Mouse (Mus musculus) left cerebral cortex, adult 8-10 months (tissue): ENCODE measurements around the gene Lbhd1. TPM values are rescaled to one million over a fixed set of nuclear protein-coding genes. Genes with fewer than 3 reads are reported as not detected.
"Not testable (repeated sequence)": the region's sequence is repeated elsewhere in the genome, so short reads cannot be mapped to it uniquely, and the experiment has no call there.

Experiments used
- DNase-seq, 2 experiments: peaks; one replicate each; pipeline ENCODE4 v3.0.0; 2022; ENCODE audit warnings: low spot score in 2 of 2
- total RNA-seq, 4 experiments: library from RNA; stranded (reverse); gene quantifications; 2 replicates each; pipeline ENCODE4 v1.2.4; 2022

The Lbhd1 gene
- 1 to 10 TPM; 4.7 to 9.0 (median 6.3) TPM for total RNA-seq

DNA sequence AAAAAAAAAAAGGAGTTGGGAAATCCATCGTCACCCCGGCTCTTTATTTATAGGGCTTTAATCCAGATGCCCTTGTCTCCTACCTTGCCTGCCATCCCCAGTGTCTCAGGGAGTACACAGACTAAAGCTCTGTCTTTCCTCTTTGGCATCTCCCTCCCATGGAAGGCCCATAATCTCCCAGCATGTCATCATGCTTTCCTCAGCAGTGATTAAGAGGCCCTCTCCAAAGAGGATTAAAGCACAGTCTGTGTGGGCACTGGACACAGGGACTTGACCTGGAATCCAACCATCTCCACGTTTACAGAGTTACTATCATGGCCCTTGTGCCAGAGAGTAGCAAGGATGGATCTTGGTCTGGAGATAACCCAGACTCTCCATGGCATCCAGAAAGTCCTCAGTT, at the start of gene Lbhd1, which contains the start of gene Gm49403:
Lbhd1 (plus strand) TSS at position 117 of the 400 bp plus-strand sequence.
Gm49403 (plus strand) TSS at position 315 of the 400 bp plus-strand sequence.
- DNase-seq: no peak

GRCm38 (mm10) chr19:8836327-8836726, 47.2 kb upstream of the Lbhd1 start:
- not testable (repeated sequence) for DNase-seq

- peak; percentile 77 to 88 for DNase-seq
These were observed 46.2 kb upstream of the Lbhd1 start, which contains the start of gene Bscl2 for GRCm38 (mm10) chr19:8837251-8837791. Bscl2 (plus strand) TSS chr19:8837467.

DNA sequence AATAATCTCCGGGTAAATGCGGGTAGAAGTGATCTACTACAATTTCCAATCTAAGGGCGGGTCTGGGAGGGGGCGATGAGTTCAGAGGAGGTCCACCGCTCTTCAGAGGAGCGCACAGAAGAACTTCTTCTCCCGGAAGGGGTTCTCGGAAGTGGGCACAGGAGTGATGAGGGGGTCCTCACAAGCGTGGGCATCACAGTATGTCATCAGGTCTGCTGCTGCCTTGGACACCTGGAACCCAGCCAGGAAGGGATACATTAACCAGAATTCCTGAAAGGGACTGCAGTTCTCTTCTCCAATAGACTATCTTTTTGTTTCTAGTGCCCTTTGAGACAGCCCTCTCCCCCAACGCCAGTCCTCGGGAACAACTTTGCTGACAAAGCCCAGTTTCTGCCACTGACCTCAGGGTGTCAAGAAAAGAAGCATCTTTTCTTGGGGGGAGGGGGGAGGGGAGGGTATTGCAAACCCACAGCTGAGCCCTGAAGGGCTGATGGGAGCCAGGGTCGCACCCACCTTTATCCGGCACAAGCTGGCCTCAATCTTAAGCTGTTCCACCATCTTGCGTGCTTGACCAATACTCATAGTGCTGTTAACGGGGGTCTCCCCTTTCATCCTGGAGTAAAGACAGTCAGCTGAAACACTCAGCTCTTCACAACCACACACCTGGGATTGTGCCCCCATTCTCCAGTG, 45.3 kb upstream of the Lbhd1 start:
- peak in 1 of 2 experiments; percentile 52 for DNase-seq

DNA sequence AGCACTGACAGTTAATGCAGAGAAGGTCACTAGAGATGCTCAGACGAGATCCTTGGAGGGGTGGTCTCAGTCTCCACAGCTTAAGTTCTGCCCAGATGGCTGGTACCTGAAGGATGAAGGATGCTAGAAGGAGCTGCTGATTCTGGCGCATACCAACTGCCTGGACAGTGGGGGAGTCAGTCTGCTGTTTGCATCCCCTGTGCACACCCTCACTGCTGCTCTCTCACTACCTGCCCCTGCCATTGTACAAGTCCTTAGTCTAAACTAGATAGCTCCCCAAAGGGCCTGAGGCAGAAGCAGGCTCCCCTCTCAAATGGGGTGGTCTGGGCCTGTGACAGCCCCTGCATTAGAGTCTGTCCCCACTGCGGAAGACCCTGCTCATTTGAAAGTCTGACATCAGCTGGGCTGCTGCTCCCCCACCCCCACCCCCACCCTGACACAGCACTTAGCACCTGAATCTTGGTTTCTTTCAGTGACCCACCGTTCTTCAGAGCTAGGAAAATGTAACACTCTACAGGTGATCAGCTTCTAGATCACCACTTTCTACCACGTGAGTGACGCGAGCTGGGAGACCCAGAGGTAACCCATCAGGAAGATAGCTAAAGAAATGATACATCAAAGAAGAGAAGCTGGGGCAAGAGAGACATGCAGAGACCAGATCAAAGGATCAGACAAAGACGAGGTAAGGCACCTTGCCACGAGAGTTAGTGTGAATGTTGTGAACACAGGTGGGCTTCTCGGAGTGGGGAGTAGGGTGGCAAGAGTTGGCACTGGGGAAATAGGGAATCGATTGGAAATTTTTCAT, 44.2 kb upstream of the Lbhd1 start, which contains the start of gene Gng3:
Gng3 (minus strand) TSS at position 92 of the 805 bp plus-strand sequence.
- DNase-seq: peak; percentile 81 to 90

DNA sequence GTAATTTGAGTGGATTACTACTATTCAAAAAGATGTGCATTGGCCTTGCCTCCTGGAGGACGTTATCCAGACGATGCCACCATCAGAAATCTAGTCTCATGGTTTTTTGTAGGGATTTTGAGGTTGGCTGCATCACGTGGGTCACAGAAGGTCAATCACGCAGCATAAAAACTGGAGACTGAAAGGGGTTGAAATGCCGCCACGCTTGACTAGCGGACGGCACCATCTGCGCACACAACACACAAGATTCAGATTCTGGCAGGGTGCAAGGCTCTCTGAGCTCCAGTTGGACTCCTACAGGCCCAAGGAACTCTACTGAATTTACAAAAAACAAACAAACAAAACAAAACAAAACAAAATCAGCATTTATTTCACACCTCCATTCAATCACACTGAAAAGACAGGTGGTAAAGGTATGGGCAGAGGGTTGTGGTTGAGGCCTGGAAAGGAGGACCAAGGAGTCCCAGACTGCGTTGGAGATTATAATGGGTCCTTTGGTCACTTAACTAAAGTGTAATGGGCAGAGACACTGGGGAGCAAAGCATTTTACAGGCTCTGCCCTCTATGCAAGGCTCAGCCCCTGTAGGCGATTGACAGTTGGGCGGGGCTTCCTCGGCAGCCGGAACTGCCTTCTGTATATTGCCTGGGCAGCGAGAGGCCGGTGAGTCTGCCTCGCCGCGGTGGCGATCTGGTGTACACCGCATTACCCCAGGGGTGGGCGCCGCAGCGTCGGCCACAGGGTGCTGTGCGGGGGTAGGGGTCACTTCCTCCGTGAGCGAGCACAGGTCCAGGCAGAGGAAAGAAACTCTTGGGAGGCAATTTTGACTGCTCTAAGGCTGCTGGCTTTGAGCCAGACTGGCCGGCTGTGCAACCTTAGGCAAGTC, 43.4 kb upstream of the Lbhd1 start:
- DNase-seq: peak; percentile 39 to 69

DNA sequence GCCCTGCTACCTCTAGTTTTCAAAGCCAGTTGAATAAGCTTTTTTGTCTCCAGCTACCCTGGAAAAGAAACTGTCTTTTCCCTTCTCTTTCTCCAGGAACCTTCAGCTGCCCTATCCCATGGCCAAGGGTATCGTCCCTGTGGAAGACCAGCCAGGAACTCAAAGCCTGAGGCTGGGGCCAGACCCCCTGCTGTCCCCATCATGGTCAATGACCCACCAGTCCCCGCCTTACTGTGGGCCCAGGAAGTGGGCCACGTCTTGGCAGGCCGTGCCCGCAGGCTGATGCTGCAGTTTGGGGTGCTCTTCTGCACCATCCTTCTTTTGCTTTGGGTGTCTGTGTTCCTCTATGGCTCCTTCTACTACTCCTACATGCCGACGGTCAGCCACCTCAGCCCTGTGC, 42.5 kb upstream of the Lbhd1 start:
- DNase-seq: no peak

DNA sequence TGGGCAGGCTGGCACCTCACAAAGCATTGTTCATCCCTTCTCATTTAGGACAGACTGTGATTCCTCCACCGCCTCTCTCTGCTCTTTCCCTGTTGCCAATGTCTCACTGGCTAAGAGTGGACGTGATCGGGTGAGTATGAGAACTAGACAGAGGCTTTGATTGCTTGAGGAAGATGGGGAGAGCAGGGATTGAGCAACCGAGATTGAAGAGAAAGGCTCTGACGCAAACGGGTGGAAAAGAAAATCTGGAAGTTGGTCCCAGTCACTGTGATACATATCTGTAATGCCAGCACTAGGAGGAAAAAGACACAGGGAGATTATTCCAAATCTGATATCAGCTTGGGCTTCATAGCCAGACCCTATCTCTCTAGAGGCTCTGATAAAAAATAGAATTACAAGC, 40.6 kb upstream of the Lbhd1 start:
- DNase-seq: no peak

DNA sequence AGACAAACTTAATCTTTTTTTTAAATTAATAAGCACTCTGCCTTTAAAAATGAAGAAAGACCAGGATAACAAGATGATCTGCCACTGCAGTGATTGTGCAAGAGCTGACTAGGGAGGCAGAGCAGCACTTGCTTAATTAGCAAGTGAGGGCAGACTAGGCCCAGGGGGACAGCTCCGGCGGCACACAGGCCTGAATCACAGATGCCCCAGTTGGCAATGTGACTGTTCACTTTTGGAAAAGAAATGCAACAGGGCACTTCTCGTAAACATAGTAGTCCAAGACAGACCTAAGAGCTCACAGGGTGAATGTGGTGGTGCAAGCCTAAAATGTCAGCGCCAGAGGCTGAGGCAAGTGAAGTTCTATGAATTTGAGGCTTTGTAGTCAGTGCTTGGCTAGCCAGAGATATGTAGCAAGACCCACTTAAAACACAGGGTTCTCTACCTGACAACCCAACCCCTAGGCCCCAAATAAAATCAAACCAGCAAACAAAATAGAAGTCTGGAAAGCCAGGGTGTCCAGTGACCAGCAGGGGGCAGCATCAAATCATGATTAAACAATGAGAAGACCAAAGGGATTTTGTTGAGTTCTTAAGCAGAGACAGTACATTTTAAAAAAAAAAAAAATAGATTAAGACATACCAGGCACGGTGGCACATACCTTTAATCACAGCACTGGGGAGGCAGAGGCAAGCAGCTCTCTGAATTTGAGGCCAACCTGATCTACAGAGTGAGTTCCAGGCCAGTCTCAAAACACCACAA, 39.0 kb upstream of the Lbhd1 start:
- no peak for DNase-seq

DNA sequence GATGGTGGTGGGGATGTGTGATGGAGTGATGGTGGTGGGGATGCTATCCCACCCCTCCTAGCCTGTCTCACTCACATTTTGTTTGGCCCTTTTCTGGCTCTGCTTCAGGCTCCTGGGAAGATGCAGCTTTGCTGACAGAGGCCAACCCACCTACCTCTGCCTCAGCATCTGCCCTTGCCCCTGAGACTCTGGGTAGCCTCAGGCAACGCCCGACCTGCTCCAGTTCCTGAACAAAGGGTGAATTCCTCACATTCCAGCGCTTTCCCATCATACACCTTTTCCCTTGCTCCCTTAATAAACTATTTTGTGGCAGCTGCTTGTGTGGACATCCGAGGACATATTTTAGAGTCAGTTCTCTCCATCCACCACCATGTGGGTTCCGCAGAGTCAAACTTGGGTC, 35.2 kb upstream of the Lbhd1 start:
- DNase-seq: no peak

GRCm38 (mm10) chr19:8850402-8850901, 33.1 kb upstream of the Lbhd1 start, which contains the start of gene Lrrn4cl:
Lrrn4cl (plus strand) TSS chr19:8850768.
- no peak for DNase-seq

- DNase-seq: no peak
These were observed 31.9 kb upstream of the Lbhd1 start for GRCm38 (mm10) chr19:8851639-8852038.

DNA sequence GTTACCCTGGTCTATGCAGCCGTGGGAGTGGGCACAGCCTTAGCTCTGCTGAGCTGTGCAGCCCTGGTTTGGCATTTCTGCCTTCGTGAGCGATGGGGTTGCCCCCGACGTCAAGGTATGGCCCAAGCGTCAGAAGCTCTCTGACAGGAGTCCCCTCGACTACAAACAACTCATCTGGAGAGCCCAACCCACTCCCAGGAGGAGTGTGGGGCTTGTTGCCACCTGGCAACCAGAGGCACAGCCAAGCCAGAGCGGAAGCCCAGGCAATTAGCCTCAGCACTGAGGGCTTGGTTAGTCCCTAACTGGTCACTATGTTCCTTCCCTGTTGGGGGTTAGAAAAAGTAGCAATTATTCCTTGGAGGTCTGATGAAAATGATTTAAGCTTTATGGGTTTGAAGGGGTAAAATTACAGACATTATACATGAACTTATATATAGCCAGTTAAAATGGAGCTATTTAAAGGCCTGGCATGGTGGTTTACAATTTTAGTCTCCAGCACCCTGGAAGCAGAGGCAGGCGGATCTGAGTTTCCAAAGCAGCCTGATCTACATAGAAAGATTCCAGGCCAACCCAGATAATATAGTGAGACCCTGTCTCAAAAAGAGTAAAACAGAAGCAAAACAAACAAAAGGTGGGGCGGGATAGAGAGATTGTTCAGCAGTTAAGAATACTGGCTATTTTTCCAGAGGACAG, 31.1 kb upstream of the Lbhd1 start:
- DNase-seq: no peak

- DNase-seq: no peak
These were observed 30.4 kb upstream of the Lbhd1 start for GRCm38 (mm10) chr19:8853117-8853516.

- no peak for DNase-seq
These were observed 25.8 kb upstream of the Lbhd1 start for GRCm38 (mm10) chr19:8857689-8858088.

DNA sequence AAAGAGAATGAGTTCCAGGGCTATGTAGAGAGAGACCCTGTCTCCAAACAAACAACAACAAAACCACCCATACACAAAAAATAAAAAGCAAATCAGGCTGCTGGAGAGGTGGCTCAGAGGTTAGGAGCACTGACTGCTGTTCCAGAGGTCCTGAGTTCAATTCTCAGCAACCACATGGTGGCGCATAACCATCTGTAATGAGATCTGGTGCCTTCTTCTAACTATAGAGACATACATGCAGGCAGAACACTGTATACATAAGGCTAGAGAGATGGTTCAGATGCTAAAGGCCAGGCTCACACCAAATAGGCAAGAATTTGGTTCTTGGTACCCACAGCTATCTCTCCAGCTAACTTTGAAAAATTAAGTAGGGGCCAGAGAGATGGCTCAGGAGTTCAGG, 24.5 kb upstream of the Lbhd1 start:
- DNase-seq: no peak

DNA sequence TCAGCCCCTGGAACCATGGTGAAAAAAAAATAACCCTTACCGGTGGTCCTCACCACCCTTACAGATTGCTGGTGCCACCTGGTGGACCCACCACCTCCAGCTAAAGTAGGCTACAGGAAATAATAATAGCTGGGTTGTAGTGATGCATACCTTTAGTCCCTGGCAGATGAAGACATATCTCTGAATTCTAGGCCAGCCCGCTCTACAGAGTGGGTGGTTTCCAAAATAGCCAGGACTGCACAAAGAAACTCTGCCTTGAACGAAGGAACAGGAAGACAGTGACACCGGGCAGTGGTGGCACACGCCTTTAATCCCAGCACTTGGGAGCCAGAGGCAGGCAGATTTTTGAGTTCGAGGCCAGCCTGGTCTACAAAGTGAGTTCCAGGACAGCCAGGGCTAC, 19.3 kb upstream of the Lbhd1 start:
- DNase-seq: no peak

DNA sequence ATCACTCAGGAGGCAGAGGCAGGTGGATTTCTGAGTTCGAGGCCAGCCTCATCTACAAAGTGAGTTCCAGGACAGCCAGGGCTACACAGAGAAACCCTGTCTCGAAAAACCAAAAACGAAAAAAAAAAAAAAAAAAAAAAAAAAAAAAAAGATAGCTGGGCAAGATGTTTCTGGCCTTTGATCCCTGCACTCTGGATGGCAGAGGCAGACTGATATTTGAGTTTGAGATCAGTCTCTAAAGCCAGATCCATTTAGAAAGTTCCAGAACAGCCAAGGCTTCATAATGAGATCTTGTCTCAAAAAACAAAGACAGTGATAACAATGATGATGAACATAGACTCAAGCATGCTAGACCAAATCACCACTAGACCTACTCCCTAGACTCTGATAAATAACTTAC, 13.2 kb upstream of the Lbhd1 start:
- DNase-seq: not testable (repeated sequence)

DNA sequence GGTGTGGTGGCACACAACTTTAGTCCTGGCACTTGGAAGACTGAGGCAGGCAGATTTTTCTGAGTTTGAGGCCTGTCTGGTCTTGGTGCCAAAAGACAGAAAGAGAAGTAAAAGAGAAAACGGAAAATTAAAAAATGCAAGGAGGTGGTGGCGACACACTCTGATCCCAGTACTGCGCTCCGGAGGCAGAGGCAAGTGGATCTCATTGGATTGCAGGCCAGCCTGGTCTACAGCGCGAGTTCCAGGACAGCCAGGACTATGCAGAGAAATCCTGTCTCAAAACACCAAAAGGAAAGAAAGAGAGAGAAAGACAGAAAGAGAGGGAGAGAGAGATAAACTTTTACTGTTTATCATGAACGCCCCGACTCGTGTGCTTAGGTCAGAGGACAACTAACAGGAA, 12.7 kb upstream of the Lbhd1 start:
- no peak for DNase-seq
